Mouse (Mus musculus) ES-Bruce4 (cell line): Measurements from ENCODE around the gene Cltrn. TPM values are rescaled to one million over a fixed set of nuclear protein-coding genes. Genes with fewer than 3 reads are reported as not detected.

Experiments
- H3K27ac ChIP-seq: 2 replicates; pipeline ENCODE4 v1.5.1; 2012; ENCODE audit warnings: low read length, inconsistent platforms; ENCODE audit not compliant: insufficient read depth
- H3K27me3 ChIP-seq: 2 replicates; pipeline ENCODE4 v1.6.1; 2012; ENCODE audit warnings: mild to moderate bottlenecking, low read length, inconsistent platforms; ENCODE audit not compliant: control insufficient read depth, poor library complexity, insufficient read depth, severe bottlenecking
- H3K36me3 ChIP-seq: 2 replicates; pipeline ENCODE4 v1.6.1; 2012; ENCODE audit warnings: inconsistent platforms, mild to moderate bottlenecking, low read length, moderate library complexity; ENCODE audit not compliant: control insufficient read depth, poor library complexity, insufficient read depth, severe bottlenecking
- H3K4me1 ChIP-seq: one replicate; pipeline ENCODE4 v1.8.1; 2011; ENCODE audit warnings: low read length; ENCODE audit not compliant: control insufficient read depth, insufficient read depth
- H3K4me3 ChIP-seq: 2 replicates; pipeline ENCODE4 v1.5.1; 2011; ENCODE audit warnings: low read depth, mild to moderate bottlenecking, low read length
- H3K9ac ChIP-seq: 2 replicates; pipeline ENCODE4 v1.6.1; 2012; ENCODE audit warnings: low read depth, mild to moderate bottlenecking, inconsistent platforms; ENCODE audit not compliant: poor library complexity, severe bottlenecking
- H3K9me3 ChIP-seq: replicated peaks from 2 replicates; pipeline ENCODE4 v1.6.1; 2012; ENCODE audit warnings: mild to moderate bottlenecking, low read length, inconsistent platforms; ENCODE audit not compliant: control insufficient read depth, poor library complexity, insufficient read depth, severe bottlenecking
- CTCF ChIP-seq: IDR thresholded peaks from one replicate; pipeline ENCODE4 v1.8.1; 2011; ENCODE audit warnings: low read depth, low read length
- EP300 ChIP-seq: IDR thresholded peaks from 2 replicates; pipeline ENCODE4 v1.6.1; 2011; ENCODE audit warnings: low read depth, low read length; ENCODE audit not compliant: insufficient read depth
- POLR2A ChIP-seq: IDR thresholded peaks from one replicate; pipeline ENCODE4 v1.8.1; 2011; ENCODE audit warnings: low read length; ENCODE audit not compliant: insufficient read depth
- polyA plus RNA-seq: library from polyadenylated mRNA; stranded (reverse); fragments of >200 nt; gene quantifications from 2 replicates; pipeline ENCODE4 v1.2.4, GENCODE M21; 2011; ENCODE audit warnings: low read depth; ENCODE audit not compliant: missing spikeins, insufficient read depth, insufficient read length

Cltrn gene
- polyA plus RNA-seq, 1 experiment = not detected

DNA sequence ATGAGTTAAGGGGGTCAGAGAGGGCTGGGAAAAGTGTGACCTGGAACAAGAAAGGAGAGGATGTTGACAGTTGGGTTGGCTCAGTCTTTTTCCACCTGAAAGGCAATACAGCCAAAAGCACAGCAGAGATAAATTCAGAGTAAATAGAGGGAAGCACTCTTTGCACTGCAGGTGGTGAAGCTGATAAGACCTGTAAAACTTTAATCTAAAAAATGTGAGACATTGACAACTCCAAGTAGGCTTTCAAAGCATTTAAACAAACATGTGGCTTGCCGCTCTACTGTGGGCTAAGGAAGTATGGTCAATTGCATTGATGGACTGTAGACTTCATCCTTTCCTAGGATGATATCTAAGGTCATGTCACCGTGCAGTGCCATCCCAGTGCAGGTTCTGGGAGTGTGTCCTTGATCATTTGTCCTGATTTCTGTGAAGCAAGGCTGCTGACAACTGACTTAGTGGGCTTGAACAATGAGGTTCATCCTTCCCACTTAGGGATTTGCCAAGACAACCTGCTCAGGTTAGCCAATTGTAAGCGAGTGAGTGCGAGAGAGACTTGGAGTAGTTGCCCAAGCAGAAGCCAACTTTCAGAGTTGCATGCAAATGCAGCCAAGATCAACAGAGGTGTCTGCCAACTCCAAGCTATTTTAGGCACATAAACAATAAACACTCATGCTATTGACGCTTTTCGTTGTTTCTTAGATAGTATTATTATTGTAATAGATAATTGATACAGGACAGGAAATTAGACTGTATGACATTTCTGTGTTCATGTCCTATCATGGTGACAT, 57.0 kb downstream of the Cltrn start:
- Histone ChIP-seq H3K4me1 (no peaks in the 10 kb centered on the region), H3K9me3 (no peaks in the 10 kb centered on the region), H3K4me3 (no peak overlapping the region), H3K9ac (no peak overlapping the region), H3K27me3 (no peaks in the 10 kb centered on the region), H3K36me3 (no peaks in the 10 kb centered on the region), H3K27ac (no peak overlapping the region)
- no peak for TF ChIP-seq CTCF
- no peak for TF ChIP-seq EP300
- TF ChIP-seq POLR2A = no peak

DNA sequence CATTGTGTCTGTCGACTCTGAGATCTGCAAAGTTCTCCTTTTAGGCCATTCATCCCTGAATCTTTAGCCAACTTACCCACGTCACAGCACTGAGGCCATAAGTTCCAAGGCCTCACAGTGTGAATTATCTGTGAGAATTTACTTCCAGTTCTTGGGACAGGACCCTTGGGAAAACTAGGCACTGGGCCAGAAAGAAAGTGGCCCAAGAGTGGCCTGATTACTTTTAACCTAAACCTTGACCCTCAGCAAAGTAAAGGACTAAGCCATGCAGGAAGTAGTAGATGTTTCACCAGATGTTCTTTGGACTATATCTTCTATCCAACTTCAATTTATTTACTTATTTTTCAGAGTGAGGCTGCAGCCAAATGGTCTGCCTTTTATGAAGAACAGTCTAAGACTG, 64.1 kb downstream of the Cltrn start:
- Histone ChIP-seq H3K27me3 (no peaks in the 10 kb centered on the region), H3K36me3 (no peaks in the 10 kb centered on the region), H3K27ac (no peak overlapping the region), H3K9me3 (no peaks in the 10 kb centered on the region), H3K9ac (no peak overlapping the region), H3K4me3 (no peak overlapping the region), H3K4me1 (no peaks in the 10 kb centered on the region)
- TF ChIP-seq EP300 = no peak
- TF ChIP-seq CTCF = no peak
- TF ChIP-seq POLR2A = no peak

DNA sequence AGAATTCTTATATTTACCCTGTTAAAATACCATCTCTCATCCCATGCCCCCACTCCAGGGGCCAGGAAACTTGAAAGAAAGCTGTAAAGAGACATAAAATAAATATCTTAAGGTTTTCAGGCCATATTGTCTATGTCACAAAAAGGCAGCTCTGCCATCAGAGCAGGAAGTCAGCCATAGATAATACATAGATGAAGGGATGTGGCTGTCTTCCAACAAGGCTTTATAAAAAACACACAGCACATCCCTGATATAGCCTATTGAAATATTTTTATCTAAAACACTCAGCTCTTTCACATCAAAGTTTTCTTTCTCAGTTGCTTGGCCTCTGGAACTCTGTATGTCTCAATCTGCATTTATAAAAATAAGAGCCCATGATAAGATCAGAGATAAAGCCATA, 65.0 kb downstream of the Cltrn start:
- TF ChIP-seq EP300 (no peak), POLR2A (no peak), CTCF (no peak)
- Histone ChIP-seq H3K9me3 (no peaks in the 10 kb centered on the region), H3K9ac (no peak overlapping the region), H3K36me3 (no peaks in the 10 kb centered on the region), H3K27me3 (no peaks in the 10 kb centered on the region), H3K27ac (no peak overlapping the region), H3K4me3 (no peak overlapping the region), H3K4me1 (no peaks in the 10 kb centered on the region)

DNA sequence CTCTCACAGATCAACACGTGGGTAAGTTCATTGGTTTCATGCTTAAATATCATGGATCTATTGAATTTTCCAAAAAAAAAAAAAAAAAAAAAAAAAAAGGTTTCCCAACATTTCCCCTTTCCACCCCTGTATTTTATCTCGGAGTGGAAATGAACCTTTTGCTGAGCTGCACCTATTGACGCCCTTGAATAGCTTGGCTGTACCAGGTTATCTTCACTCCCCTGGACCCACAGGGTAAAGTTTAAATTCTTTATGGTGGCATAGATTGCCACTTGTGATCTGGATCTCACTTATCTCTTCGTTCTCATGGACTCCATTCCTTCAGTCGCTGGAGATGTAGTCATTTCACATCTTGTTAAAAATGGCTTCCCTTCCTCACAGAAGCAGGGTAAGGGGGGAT, 66.0 kb downstream of the Cltrn start:
- H3K36me3 ChIP-seq = no peaks in the 10 kb centered on the region
- no peaks in the 10 kb centered on the region for H3K27me3 ChIP-seq
- no peaks in the 10 kb centered on the region for H3K4me1 ChIP-seq
- H3K4me3 ChIP-seq = no peak overlapping the region
- no peak overlapping the region for H3K9ac ChIP-seq
- H3K27ac ChIP-seq = no peak overlapping the region
- no peak for TF ChIP-seq POLR2A
- TF ChIP-seq EP300 = no peak
- TF ChIP-seq CTCF = no peak
- no peaks in the 10 kb centered on the region for H3K9me3 ChIP-seq

DNA sequence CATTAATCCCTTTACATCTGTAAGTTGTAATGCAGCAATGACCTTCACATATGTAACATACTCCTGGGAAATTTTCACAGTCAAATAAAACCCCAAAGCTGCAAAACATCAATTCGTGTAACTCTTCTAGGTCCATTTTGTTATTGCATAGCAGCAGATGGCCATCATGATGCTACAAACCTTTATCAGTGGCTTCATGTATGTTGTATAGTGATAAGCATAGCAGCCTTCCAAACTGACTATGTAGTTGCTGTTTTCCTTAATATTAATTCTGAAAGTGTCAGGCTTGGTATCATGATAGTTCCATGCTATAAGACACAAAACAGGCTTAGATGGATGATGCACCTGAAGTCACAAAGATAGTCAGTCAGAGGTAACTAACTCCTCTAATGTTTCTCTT, 76.1 kb downstream of the Cltrn start:
- Histone ChIP-seq H3K27me3 (no peaks in the 10 kb centered on the region), H3K9ac (no peak overlapping the region), H3K4me1 (no peaks in the 10 kb centered on the region), H3K27ac (no peak overlapping the region), H3K9me3 (no peaks in the 10 kb centered on the region), H3K4me3 (no peak overlapping the region), H3K36me3 (no peaks in the 10 kb centered on the region)
- TF ChIP-seq POLR2A = no peak
- TF ChIP-seq CTCF = no peak
- TF ChIP-seq EP300 = no peak

Other genes with a start within 250 kb of the Cltrn start
- gene Ap1s2, start 179.8 kb upstream of the Cltrn start, polyA plus RNA-seq = 27.1 and 27.6 TPM in 2 replicates
- gene Zrsr2, start 130.2 kb upstream of the Cltrn start, polyA plus RNA-seq = 70.4 and 71.4 TPM in 2 replicates
- 4.0 and 4.5 TPM in 2 replicates for gene Car5b, start 60.8 kb upstream of the Cltrn start, polyA plus RNA-seq
- 26.2 and 26.4 TPM in 2 replicates for gene Siah1b, start 12.3 kb upstream of the Cltrn start, polyA plus RNA-seq
- not detected in 2 replicates for gene Ace2, start 50.5 kb downstream of the Cltrn start, polyA plus RNA-seq
- gene Bmx, start 169.4 kb downstream of the Cltrn start, polyA plus RNA-seq = not detected in 2 replicates
- 28.0 and 31.0 TPM in 2 replicates for gene Pir, start 180.5 kb downstream of the Cltrn start, polyA plus RNA-seq